Mouse (Mus musculus) cerebellum, adult (tissue): Measurements from ENCODE around the gene D930007J09Rik.

Experiments
- ATAC-seq: cut with Nextera tagmentation; 2 replicates; pipeline ENCODE4 v1.9.2; 2017; ENCODE audit warnings: mild to moderate bottlenecking, moderate library complexity, mixed read lengths; ENCODE audit not compliant: insufficient number of reproducible peaks, low FRiP score, low TSS enrichment

D930007J09Rik gene

DNA sequence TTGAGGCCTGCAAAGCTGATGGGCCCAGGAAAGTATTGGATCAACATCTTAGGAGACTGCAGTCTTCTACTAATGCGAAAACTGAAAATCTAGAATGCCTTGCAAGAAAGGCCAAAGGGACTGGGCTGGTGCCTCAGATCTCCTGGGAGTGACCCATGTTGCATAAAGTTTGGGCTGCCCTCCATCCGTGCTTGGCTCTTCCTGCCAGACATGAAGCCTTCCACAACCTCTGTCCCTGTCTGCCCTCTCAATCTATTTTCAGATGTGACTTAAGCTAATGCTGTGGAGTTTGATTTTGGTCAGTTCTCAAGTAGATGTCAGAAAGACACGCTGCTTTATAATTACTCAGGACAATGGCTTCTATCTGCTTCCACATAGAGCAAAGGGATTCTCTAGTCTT, 39.5 kb downstream of the D930007J09Rik start:
- no peak for ATAC-seq

DNA sequence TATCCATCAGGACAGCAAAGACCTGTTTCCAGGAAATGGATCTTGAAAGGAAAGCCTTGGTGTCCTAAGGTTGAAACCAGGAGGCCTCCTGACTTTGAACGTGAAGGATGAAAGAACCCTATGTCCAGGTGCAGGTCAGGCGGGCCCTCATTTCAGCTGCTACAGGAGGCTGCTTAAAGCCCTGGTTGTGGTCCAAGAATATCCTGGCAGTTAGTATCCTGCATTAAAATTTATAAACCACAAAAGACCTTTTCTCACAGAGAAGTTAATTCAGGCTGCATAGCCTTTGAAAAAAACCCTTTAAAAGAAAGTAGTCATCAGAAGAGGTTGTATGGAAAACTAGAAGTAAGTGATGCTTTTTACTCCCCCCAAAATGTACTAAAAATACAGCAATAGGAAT, 41.9 kb downstream of the D930007J09Rik start:
- no peak for ATAC-seq

DNA sequence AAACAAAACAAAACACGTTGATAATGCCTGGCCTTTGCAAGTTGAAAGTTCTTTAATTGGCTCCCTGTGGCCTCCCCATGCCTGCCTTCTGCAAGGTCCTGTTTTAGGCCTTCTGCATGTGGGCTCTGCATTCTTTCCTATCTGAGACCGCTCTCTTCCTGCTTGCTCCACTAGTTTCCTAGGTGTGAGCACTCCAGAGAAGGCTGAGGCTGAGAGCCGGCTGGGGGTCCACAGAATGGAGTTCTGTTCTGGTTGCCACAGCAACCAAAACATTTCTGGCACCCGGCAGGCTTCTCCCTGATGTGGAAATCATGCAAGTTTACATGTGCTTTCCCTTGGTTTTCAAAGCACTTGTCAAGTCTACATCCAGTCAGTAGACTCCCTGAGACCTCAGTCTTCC, 43.6 kb downstream of the D930007J09Rik start:
- ATAC-seq = no peak
